Mouse (Mus musculus): ENCODE data around the gene Gpr68. TPM values are rescaled to one million over a fixed set of nuclear protein-coding genes. Genes with fewer than 3 reads are reported as not detected.

Gene Gpr68
- polyA plus RNA-seq, 1 experiment = not detected

- Histone ChIP-seq H3K4me1 (ENCODE audit: control insufficient read depth, insufficient read depth, low read length) (no peaks in the 10 kb centered on the region), H3K4me3 (ENCODE audit: insufficient read depth, low read length) (no peak overlapping the region), H3K27ac (ENCODE audit: insufficient read depth, low read length) (no peak overlapping the region)
- TF ChIP-seq CTCF (IDR thresholded peaks at IDR 0.05; ENCODE audit: borderline replicate concordance, insufficient read depth, low read length) (no peak), POLR2A (IDR thresholded peaks at IDR 0.05; ENCODE audit: low read depth, low read length) (no peak)
Measured at GRCm38 (mm10) chr12:100843171-100843570, 64.8 kb downstream of the Gpr68 start.

GRCm38 (mm10) chr12:100841211-100841792, 66.7 kb downstream of the Gpr68 start:
- peak; percentile 95 for TF ChIP-seq CTCF (IDR thresholded peaks at IDR 0.05; ENCODE audit: borderline replicate concordance, insufficient read depth, low read length)
- no peak for TF ChIP-seq POLR2A (IDR thresholded peaks at IDR 0.05; ENCODE audit: low read depth, low read length)
- Histone ChIP-seq H3K4me3 (ENCODE audit: insufficient read depth, low read length) (no peak overlapping the region), H3K4me1 (ENCODE audit: control insufficient read depth, insufficient read depth, low read length) (no peaks in the 10 kb centered on the region), H3K27ac (ENCODE audit: insufficient read depth, low read length) (no peak overlapping the region)

GRCm38 (mm10) chr12:100839926-100840325, 68.1 kb downstream of the Gpr68 start:
- TF ChIP-seq CTCF (IDR thresholded peaks at IDR 0.05; ENCODE audit: borderline replicate concordance, insufficient read depth, low read length) (no peak), POLR2A (IDR thresholded peaks at IDR 0.05; ENCODE audit: low read depth, low read length) (no peak)
- no peak overlapping the region for H3K27ac ChIP-seq (ENCODE audit: insufficient read depth, low read length)
- H3K4me3 ChIP-seq (ENCODE audit: insufficient read depth, low read length) = no peak overlapping the region
- H3K4me1 ChIP-seq (ENCODE audit: control insufficient read depth, insufficient read depth, low read length) = no peaks in the 10 kb centered on the region

- no peaks in the 10 kb centered on the region for H3K4me1 ChIP-seq (ENCODE audit: control insufficient read depth, insufficient read depth, low read length)
- no peak for TF ChIP-seq POLR2A (IDR thresholded peaks at IDR 0.05; ENCODE audit: low read depth, low read length)
- no peak for TF ChIP-seq CTCF (IDR thresholded peaks at IDR 0.05; ENCODE audit: borderline replicate concordance, insufficient read depth, low read length)
- H3K27ac ChIP-seq (ENCODE audit: insufficient read depth, low read length) = no peak overlapping the region
- no peak overlapping the region for H3K4me3 ChIP-seq (ENCODE audit: insufficient read depth, low read length)
Measured at GRCm38 (mm10) chr12:100839079-100839600, 68.9 kb downstream of the Gpr68 start.

- no peak overlapping the region for H3K27ac ChIP-seq (ENCODE audit: insufficient read depth, low read length)
- H3K4me3 ChIP-seq (ENCODE audit: insufficient read depth, low read length) = no peak overlapping the region
- H3K4me1 ChIP-seq (ENCODE audit: control insufficient read depth, insufficient read depth, low read length) = no peaks in the 10 kb centered on the region
- TF ChIP-seq POLR2A (IDR thresholded peaks at IDR 0.05; ENCODE audit: low read depth, low read length) (no peak), CTCF (IDR thresholded peaks at IDR 0.05; ENCODE audit: borderline replicate concordance, insufficient read depth, low read length) (no peak)
Measured at GRCm38 (mm10) chr12:100837208-100837607, 70.8 kb downstream of the Gpr68 start.

- Histone ChIP-seq H3K4me1 (ENCODE audit: control insufficient read depth, insufficient read depth, low read length) (no peaks in the 10 kb centered on the region; the same call in 1 of the 2 replicates), H3K4me3 (ENCODE audit: insufficient read depth, low read length) (no peak overlapping the region), H3K27ac (ENCODE audit: insufficient read depth, low read length) (no peak overlapping the region)
- TF ChIP-seq POLR2A (IDR thresholded peaks at IDR 0.05; ENCODE audit: low read depth, low read length) = no peak
- TF ChIP-seq CTCF (IDR thresholded peaks at IDR 0.05; ENCODE audit: borderline replicate concordance, insufficient read depth, low read length) = no peak
Measured at GRCm38 (mm10) chr12:100831629-100832325, 76.2 kb downstream of the Gpr68 start.

GRCm38 (mm10) chr12:100831021-100831420, 77.0 kb downstream of the Gpr68 start:
- Histone ChIP-seq H3K4me3 (ENCODE audit: insufficient read depth, low read length) (no peak overlapping the region), H3K27ac (ENCODE audit: insufficient read depth, low read length) (no peak overlapping the region), H3K4me1 (ENCODE audit: control insufficient read depth, insufficient read depth, low read length) (no peaks in the 10 kb centered on the region; the same call in 1 of the 2 replicates)
- no peak for TF ChIP-seq CTCF (IDR thresholded peaks at IDR 0.05; ENCODE audit: borderline replicate concordance, insufficient read depth, low read length)

Other genes starting within 250 kb of the Gpr68 start
- 3.2 and 4.7 TPM in 2 replicates for gene Rps6ka5, start 181.2 kb downstream of the Gpr68 start, polyA plus RNA-seq (2011; ENCODE audit: insufficient read length, low read depth, missing spikeins)
- 21.9 and 38.2 TPM in 2 replicates for gene Dglucy, start 129.1 kb downstream of the Gpr68 start, polyA plus RNA-seq (2011; ENCODE audit: insufficient read length, low read depth, missing spikeins)
- gene Ccdc88c, start 120.9 kb upstream of the Gpr68 start, polyA plus RNA-seq (2011; ENCODE audit: insufficient read length, low read depth, missing spikeins) = 1.6 and 2.2 TPM in 2 replicates
- 84.8 and 92.5 TPM in 2 replicates for gene Ppp4r3a, start 175.5 kb upstream of the Gpr68 start, polyA plus RNA-seq (2011; ENCODE audit: insufficient read length, low read depth, missing spikeins)